Mouse (Mus musculus) E14TG2a.4 (cell line): Measurements from ENCODE around the gene Lpcat4.

Source experiments
- H3K27me3 ChIP-seq: 2 replicates; pipeline ENCODE4 v1.6.1; 2014; ENCODE audit warnings: low read length, control low read depth; ENCODE audit not compliant: insufficient read depth
- H3K36me3 ChIP-seq: 2 replicates; pipeline ENCODE4 v1.6.1; 2014; ENCODE audit warnings: low read length, control low read depth; ENCODE audit not compliant: insufficient read depth
- H3K4me1 ChIP-seq: replicated peaks from 2 replicates; pipeline ENCODE4 v1.6.1; 2014; ENCODE audit warnings: low read depth, low read length, control low read depth
- H3K4me3 ChIP-seq: replicated peaks from 2 replicates; pipeline ENCODE4 v1.5.1; 2014; ENCODE audit warnings: mild to moderate bottlenecking, low read length
- H3K9me3 ChIP-seq: 2 replicates; pipeline ENCODE4 v1.6.1; 2014; ENCODE audit warnings: low read length, control low read depth
- CTCF ChIP-seq: conservative IDR thresholded peaks from 2 replicates; pipeline ENCODE4 v1.5.1; 2014; ENCODE audit warnings: low read length
- NANOG ChIP-seq: IDR thresholded peaks from 2 replicates; pipeline ENCODE4 v1.6.1; 2014; ENCODE audit warnings: borderline replicate concordance, low read length, mixed read lengths
- POU5F1 ChIP-seq: IDR thresholded peaks from 2 replicates; pipeline ENCODE4 v1.6.1; 2014; ENCODE audit warnings: low read length, borderline replicate concordance

The Lpcat4 gene

DNA sequence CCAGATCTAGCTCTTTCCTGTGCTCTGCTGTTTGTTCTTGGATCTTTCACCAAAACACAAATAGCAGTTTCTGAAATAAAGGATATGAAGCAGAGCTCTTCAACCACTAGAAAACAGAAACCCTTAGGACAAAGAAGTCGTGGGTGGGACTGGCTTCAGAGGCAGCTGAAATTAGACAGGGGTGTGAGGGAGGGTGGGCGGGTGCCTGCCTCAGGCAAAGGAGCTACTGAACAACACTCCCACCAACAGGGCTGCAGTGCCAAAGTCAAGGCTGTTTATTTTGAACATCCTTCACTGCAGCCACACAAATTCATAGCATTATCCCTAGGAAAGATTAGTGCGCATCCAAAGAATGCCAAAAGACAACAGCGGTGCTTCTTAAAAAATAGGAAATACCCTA is 14.9 kb upstream of the Lpcat4 start:
- H3K4me3 ChIP-seq = no peak overlapping the region
- TF ChIP-seq CTCF (no peak), NANOG (no peak), POU5F1 (no peak)
- no peaks in the 10 kb centered on the region; the same call in 1 of the 2 replicates for H3K9me3 ChIP-seq
- no peaks in the 10 kb centered on the region for H3K36me3 ChIP-seq
- peaks cover 5% of the 10 kb centered on the region for H3K4me1 ChIP-seq
- H3K27me3 ChIP-seq = no peaks in the 10 kb centered on the region

DNA sequence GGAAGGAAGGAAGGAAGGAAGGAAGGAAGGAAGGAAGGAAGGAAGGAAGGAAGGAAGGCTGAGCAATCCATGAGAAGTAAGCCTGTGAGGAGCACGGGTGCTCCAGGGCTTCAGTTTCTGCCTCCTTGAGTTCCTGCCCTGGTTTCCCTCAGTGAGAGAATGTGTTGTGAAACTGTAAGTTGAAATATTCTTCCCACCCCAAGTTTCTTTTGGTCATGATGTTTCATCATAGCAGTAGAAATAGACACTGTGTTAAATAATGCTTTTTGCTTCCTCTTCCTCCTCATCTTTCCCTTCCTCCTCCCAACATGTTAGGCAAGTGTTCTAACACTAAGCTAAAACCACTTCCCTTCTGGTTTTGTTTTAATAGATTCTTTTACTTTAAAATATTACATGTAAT is 6.6 kb upstream of the Lpcat4 start:
- Histone ChIP-seq H3K27me3 (no peaks in the 10 kb centered on the region), H3K4me3 (no peak overlapping the region), H3K4me1 (no peaks in the 10 kb centered on the region), H3K9me3 (no peaks in the 10 kb centered on the region), H3K36me3 (no peaks in the 10 kb centered on the region)
- TF ChIP-seq CTCF (no peak), NANOG (no peak), POU5F1 (no peak)

DNA sequence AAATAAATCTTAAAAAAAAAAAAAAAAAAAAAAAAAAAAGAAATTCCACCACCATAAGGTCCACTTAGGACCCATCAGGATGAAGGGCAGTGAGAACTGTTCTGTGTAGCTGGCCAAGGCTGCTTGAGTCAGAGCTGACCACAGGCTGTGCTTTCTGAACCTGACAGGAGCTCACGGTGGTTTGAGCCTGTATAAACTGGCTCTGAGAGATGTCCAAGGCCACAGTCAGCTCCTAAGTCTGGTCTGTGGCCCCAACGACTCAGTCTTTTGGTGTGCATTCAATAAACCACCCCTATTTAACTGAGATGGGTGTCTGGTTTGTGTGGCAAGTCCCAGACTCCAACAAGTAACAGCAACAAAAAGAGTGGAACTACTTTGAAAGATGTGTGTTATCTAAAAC is 2.6 kb upstream of the Lpcat4 start:
- no peak overlapping the region for H3K4me3 ChIP-seq
- H3K4me1 ChIP-seq = peaks cover 25% of the 10 kb centered on the region
- no peak for TF ChIP-seq CTCF
- TF ChIP-seq NANOG = no peak
- no peak for TF ChIP-seq POU5F1
- H3K27me3 ChIP-seq = peaks cover 28% of the 10 kb centered on the region
- H3K9me3 ChIP-seq = no peaks in the 10 kb centered on the region
- H3K36me3 ChIP-seq = no peaks in the 10 kb centered on the region

DNA sequence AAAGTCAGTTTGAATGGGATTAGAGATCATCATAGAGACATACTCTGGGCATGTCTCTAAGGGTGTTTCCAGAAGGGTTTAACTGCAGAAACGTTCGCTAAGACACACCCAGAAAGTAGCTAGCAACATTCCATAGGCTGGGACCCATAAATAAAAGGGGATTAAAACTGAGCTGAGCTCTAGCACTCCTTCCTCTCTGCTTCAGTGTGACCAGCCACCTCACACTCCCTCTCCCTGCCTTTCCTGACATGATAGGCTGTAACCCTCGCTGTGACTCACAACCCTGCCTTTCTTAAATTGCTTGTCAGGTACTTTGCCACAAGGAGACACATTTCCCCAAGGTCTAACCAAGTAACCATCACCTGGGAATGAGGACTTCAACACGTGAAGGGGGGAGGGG is 1.3 kb upstream of the Lpcat4 start:
- Histone ChIP-seq H3K4me3 (no peak overlapping the region), H3K27me3 (peaks cover 41% of the 10 kb centered on the region), H3K9me3 (no peaks in the 10 kb centered on the region), H3K36me3 (0 out of 2 replicates have a peak, but pooled peaks cover 2% of the 10 kb centered on the region), H3K4me1 (peaks cover 39% of the 10 kb centered on the region)
- TF ChIP-seq NANOG = no peak
- no peak for TF ChIP-seq CTCF
- no peak for TF ChIP-seq POU5F1

DNA sequence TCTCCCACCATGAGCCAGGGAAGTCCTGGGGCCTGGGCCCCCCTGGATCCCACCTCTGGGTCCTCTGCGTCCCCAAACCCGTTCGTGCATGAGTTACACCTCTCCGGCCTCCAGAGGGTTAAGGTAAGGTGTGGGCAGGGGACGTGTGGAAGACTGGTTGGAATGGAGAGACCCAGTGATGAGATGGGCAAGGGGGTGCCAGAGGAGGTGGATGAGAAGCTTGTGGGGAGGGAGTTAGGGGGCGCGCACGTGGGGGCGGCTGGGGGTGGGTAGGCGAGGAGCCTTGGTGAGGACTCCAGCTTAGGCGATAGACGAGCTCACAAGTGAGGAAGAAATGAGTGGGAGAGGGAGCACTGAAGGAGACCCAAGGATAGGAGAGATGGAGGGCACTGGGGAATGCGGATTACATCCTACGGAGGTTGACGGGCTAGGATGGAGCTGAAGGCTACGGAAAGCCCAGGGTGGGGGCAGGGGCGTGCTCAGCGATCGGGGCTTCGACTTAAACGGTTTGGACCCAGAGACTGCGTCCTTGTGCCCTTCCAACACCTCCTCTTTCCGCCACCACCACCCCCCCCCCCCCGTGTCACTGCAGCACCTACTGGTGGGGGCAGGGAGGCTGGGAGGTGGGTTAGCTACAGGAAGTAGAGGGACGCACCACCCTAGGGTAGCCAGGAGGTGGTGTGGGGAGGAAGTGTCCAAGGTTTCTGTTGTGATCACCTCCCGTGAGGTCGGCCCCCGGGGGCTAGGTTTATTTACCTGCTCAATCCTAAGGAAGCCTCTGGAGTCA is 860 bp downstream of the Lpcat4 start:
- TF ChIP-seq NANOG (no peak), POU5F1 (no peak), CTCF (no peak)
- Histone ChIP-seq H3K36me3 (peaks cover 11% of the 10 kb centered on the region), H3K9me3 (no peaks in the 10 kb centered on the region), H3K27me3 (peaks cover 48% of the 10 kb centered on the region), H3K4me1 (peaks cover 55% of the 10 kb centered on the region), H3K4me3 (peak overlapping the region; percentile 94)

DNA sequence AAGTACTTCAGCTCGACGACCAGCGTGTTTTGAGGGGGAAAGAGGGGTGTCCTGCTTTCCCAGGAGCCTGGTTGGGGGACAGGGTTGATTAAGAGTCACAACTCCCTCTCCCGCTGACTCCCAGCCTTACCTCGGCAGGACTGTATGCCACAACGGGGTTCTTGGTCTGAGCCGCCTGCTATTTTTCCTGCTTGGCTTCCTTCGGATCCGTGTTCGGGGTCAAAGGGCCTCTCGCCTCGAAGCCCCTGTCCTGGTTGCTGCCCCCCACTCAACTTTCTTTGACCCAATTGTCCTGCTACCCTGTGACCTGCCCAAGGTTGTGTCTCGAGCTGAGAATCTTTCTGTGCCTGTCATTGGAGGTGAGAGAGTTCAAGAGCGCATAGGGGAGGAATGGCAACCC is 2.5 kb downstream of the Lpcat4 start:
- H3K4me1 ChIP-seq = peaks cover 55% of the 10 kb centered on the region
- H3K36me3 ChIP-seq = peaks cover 23% of the 10 kb centered on the region
- H3K4me3 ChIP-seq = no peak overlapping the region
- H3K9me3 ChIP-seq = no peaks in the 10 kb centered on the region
- H3K27me3 ChIP-seq = peaks cover 48% of the 10 kb centered on the region
- TF ChIP-seq POU5F1 = no peak

DNA sequence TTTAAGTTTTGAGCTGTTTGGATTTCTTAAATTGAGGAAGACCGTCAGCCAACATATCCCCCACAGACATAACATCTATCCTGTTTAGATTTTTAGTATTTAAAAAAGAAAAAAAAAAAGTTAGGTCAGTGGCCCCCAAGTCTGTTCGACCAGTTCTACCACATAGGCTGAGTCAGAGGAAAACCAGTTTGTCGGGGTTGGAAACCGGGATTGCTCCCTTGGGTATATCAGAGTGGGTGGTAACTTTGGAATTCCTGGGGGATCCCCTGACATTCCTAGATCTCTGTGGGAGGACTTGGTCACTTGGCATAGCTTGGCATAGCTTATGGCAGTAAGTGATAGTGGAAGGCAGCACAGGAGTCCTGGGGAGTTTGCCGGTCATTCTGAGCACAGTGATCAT is 6.0 kb downstream of the Lpcat4 start:
- no peaks in the 10 kb centered on the region for H3K9me3 ChIP-seq
- peaks cover 65% of the 10 kb centered on the region for H3K27me3 ChIP-seq
- H3K4me1 ChIP-seq = peaks cover 41% of the 10 kb centered on the region
- H3K4me3 ChIP-seq = no peak overlapping the region
- TF ChIP-seq CTCF = no peak
- no peak for TF ChIP-seq NANOG
- TF ChIP-seq POU5F1 = no peak
- H3K36me3 ChIP-seq = peaks cover 23% of the 10 kb centered on the region

DNA sequence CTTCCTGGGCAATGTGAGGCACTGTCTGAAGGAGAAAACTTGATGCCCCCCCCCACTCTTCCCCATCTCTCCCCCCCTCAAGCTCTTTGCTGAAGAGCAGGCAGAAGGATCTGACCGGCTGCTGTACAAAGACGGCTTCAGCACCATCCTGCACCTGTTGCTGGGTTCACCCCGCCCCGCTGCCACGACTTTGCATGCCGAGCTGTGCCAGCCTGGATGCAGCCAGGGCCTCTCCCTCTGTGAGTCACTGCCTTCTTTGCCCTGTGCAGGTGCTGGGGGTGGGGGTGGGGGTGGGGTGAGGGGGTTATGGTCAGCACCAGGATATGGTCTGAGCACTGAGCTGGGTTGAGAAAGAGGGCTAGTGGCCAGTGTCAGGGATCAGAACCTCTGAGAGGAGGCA is 6.9 kb downstream of the Lpcat4 start:
- H3K27me3 ChIP-seq = peaks cover 65% of the 10 kb centered on the region
- peaks cover 36% of the 10 kb centered on the region for H3K4me1 ChIP-seq
- no peaks in the 10 kb centered on the region for H3K9me3 ChIP-seq
- no peak overlapping the region for H3K4me3 ChIP-seq
- H3K36me3 ChIP-seq = peaks cover 23% of the 10 kb centered on the region
- TF ChIP-seq CTCF (no peak), NANOG (no peak), POU5F1 (no peak)

DNA sequence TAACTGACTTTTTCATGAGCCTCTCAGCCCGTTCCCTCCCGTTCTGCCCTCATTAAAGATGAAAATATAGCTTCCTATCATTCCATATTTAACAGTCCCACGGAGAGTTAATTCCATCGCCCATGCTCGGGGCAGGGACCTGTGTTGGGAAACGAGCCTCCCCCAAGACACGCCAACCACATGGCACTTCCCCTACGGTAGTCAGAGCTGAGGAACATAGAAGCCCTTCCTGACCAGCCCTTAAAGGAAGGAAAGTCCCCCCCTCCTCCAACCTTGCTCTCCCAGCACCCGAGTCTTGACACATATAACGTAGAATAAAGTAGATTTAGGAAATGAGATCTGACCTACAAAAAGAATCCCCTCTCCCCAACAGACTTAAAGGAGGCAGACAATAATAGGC is 8.1 kb downstream of the Lpcat4 start:
- H3K4me3 ChIP-seq = no peak overlapping the region
- peaks cover 21% of the 10 kb centered on the region for H3K36me3 ChIP-seq
- no peaks in the 10 kb centered on the region for H3K9me3 ChIP-seq
- peaks cover 33% of the 10 kb centered on the region for H3K4me1 ChIP-seq
- H3K27me3 ChIP-seq = peaks cover 61% of the 10 kb centered on the region
- TF ChIP-seq POU5F1 = no peak
- no peak for TF ChIP-seq NANOG
- no peak for TF ChIP-seq CTCF
